Mouse (Mus musculus) heart, embryonic 10.5 days (tissue): ENCODE measurements around the gene Creb1. TPM values are rescaled to one million over a fixed set of nuclear protein-coding genes. Genes with fewer than 3 reads are reported as not detected.
"Not testable (repeated sequence)": the region's sequence is repeated elsewhere in the genome, so short reads cannot be mapped to it uniquely, and the experiment has no call there.

Experiments used
- DNase-seq: peaks from one replicate; pipeline ENCODE4 v3.0.0-alpha.2; 2017; ENCODE audit warnings: low spot score
- H3K27ac ChIP-seq: fragments of 300-500 bp; sonication (generic); 2 replicates; pipeline ENCODE4 v1.5.1; 2016; ENCODE audit warnings: mild to moderate bottlenecking
- H3K27me3 ChIP-seq: fragments of 300-500 bp; sonication (generic); 2 replicates; pipeline ENCODE4 v1.6.1; 2016; ENCODE audit warnings: mild to moderate bottlenecking; ENCODE audit not compliant: poor library complexity, insufficient read depth, severe bottlenecking
- H3K36me3 ChIP-seq: fragments of 300-500 bp; sonication (generic); 2 replicates; pipeline ENCODE4 v1.6.1; 2016; ENCODE audit warnings: mild to moderate bottlenecking, moderate library complexity
- H3K4me1 ChIP-seq: fragments of 300-500 bp; sonication (generic); 2 replicates; pipeline ENCODE4 v1.6.1; 2016; ENCODE audit warnings: mild to moderate bottlenecking
- H3K4me3 ChIP-seq: fragments of 300-500 bp; sonication (generic); 2 replicates; pipeline ENCODE4 v1.5.1; 2016; ENCODE audit warnings: mild to moderate bottlenecking, moderate library complexity
- H3K9me3 ChIP-seq: fragments of 300-500 bp; sonication (generic); 2 replicates; pipeline ENCODE4 v1.6.1; 2016; ENCODE audit warnings: mild to moderate bottlenecking, moderate library complexity
- WGBS: fragments of 180-500 bp; shearing (Covaris S2); methylation state at CpG from one replicate; pipeline ENCODE4 v1.1.7; 2016; 5-methylcytosine and 5-hydroxymethylcytosine counted together
- polyA plus RNA-seq: library from polyadenylated mRNA; unstranded; fragments of >200 nt; fragmentation: Nextera tagmentation; extraction: Ambion mirVana; gene quantifications from 2 replicates; pipeline ENCODE4 v1.2.1, GENCODE M21; 2016

The Creb1 gene
- polyA plus RNA-seq, 1 experiment from 2014 or later: 29.1 TPM

GRCm38 (mm10) chr1:64560105-64560504 lies 27.7 kb downstream of the Creb1 start:
- no peak for DNase-seq
- H3K4me1 ChIP-seq: no peaks in the 10 kb centered on the region
- 84% methylated on average over 3 of the region's 3 CpGs for WGBS
- no peak overlapping the region for H3K27ac ChIP-seq
- H3K9me3 ChIP-seq: no peaks in the 10 kb centered on the region
- H3K36me3 ChIP-seq: peaks cover 39% of the 10 kb centered on the region
- H3K4me3 ChIP-seq: no peak overlapping the region
- H3K27me3 ChIP-seq: no peaks in the 10 kb centered on the region

- Histone ChIP-seq H3K36me3 (peaks cover 56% of the 10 kb centered on the region), H3K4me1 (no peaks in the 10 kb centered on the region), H3K27ac (no peak overlapping the region), H3K27me3 (no peaks in the 10 kb centered on the region), H3K4me3 (no peak overlapping the region), H3K9me3 (no peaks in the 10 kb centered on the region)
- no peak for DNase-seq
Measured at GRCm38 (mm10) chr1:64568206-64568605, 35.8 kb downstream of the Creb1 start.

DNA sequence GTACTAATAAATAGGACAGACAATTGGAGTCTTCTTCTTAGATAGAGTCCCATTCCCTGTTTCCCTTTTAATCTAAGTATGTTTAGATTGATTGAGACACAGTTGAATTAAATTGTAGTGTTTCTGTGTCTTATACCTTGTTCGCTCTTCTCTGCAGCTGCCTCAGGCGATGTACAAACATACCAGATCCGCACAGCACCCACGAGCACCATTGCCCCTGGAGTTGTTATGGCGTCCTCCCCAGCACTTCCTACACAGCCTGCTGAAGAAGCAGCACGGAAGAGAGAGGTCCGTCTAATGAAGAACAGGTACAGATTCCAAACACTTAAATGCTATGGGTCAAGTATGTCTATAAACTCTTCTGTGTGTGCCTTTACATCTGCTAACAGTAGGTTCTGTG lies 43.6 kb downstream of the Creb1 start:
- no peak for DNase-seq
- Histone ChIP-seq H3K4me1 (no peaks in the 10 kb centered on the region), H3K9me3 (no peaks in the 10 kb centered on the region), H3K27me3 (no peaks in the 10 kb centered on the region), H3K36me3 (peaks cover 61% of the 10 kb centered on the region), H3K4me3 (no peak overlapping the region), H3K27ac (no peak overlapping the region)
- WGBS: 89% methylated on average over 7 of the region's 7 CpGs

GRCm38 (mm10) chr1:64576732-64577131 lies 44.3 kb downstream of the Creb1 start:
- Histone ChIP-seq H3K4me1 (no peaks in the 10 kb centered on the region), H3K4me3 (no peak overlapping the region), H3K27me3 (no peaks in the 10 kb centered on the region), H3K9me3 (no peaks in the 10 kb centered on the region), H3K27ac (no peak overlapping the region), H3K36me3 (peaks cover 65% of the 10 kb centered on the region)
- 90% methylated on average over 2 of the region's 2 CpGs for WGBS
- DNase-seq: no peak

- not testable (repeated sequence) for H3K4me3 ChIP-seq, H3K27me3 ChIP-seq, H3K9me3 ChIP-seq, H3K4me1 ChIP-seq, DNase-seq, H3K27ac ChIP-seq
- H3K36me3 ChIP-seq: peaks cover 66% of the 10 kb centered on the region
- WGBS: 68% methylated on average over 9 of the region's 9 CpGs
Measured at GRCm38 (mm10) chr1:64577911-64578310, 45.5 kb downstream of the Creb1 start.

DNA sequence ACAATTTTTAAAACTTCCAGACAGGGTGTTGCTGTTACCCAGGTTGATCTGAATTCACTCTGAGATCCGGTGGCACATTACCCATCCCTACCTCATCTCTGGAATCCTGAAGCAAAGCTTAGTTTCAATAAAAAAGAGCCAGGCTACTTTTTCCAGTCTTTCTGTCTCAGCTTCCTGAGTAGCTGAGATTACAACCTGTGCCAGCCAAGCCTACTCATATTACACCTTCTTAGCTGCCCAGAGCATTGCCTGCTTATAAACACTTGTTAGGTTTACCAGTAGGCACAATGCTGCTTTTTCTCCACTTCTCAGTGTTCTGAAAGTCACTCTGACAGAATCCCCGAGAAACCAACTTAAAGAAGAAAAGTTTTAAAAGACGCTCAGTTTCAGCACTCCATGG lies 46.4 kb downstream of the Creb1 start:
- Histone ChIP-seq H3K4me1 (no peaks in the 10 kb centered on the region), H3K9me3 (no peaks in the 10 kb centered on the region), H3K27me3 (no peaks in the 10 kb centered on the region), H3K27ac (no peak overlapping the region), H3K36me3 (peaks cover 66% of the 10 kb centered on the region), H3K4me3 (no peak overlapping the region)
- no peak for DNase-seq
- WGBS: 90% methylated on average over 3 of the region's 3 CpGs

DNA sequence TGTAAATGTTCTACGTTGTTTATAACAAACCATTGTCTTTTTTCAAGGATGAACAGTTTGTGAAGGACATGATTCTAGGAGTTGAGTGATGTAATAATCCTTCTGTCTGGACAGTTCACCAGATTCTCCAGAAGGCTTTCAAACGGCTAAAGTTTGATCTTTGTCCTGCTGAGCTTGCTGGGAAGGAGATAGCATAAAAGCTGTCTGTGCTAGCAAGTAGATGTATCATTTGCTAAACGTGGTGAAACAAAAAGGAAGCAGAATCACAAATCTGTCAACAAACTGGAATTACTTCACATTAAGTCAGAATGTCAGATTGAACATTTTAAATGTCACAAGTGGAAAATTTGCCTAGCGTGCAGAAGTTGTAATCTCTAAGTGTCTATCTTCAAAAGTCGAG lies 66.5 kb downstream of the Creb1 start:
- 51% methylated on average over 5 of the region's 5 CpGs for WGBS
- Histone ChIP-seq H3K27me3 (no peaks in the 10 kb centered on the region), H3K27ac (no peak overlapping the region), H3K36me3 (peaks cover 11% of the 10 kb centered on the region; the same call in 1 of the 2 replicates), H3K4me3 (no peak overlapping the region), H3K4me1 (peaks cover 15% of the 10 kb centered on the region), H3K9me3 (no peaks in the 10 kb centered on the region)
- DNase-seq: no peak

- Histone ChIP-seq H3K4me1 (peaks cover 12% of the 10 kb centered on the region), H3K36me3 (peaks cover 14% of the 10 kb centered on the region; the same call in 1 of the 2 replicates), H3K4me3 (no peak overlapping the region), H3K27ac (no peak overlapping the region), H3K27me3 (no peaks in the 10 kb centered on the region), H3K9me3 (no peaks in the 10 kb centered on the region)
- DNase-seq: no peak
- 89% methylated on average over 7 of the region's 7 CpGs for whole genome bisulfite sequencing
Measured at GRCm38 (mm10) chr1:64600413-64601077, 68.1 kb downstream of the Creb1 start.

- H3K4me1 ChIP-seq: peaks cover 5% of the 10 kb centered on the region
Measured at GRCm38 (mm10) chr1:64601242-64601842, 68.9 kb downstream of the Creb1 start.

DNA sequence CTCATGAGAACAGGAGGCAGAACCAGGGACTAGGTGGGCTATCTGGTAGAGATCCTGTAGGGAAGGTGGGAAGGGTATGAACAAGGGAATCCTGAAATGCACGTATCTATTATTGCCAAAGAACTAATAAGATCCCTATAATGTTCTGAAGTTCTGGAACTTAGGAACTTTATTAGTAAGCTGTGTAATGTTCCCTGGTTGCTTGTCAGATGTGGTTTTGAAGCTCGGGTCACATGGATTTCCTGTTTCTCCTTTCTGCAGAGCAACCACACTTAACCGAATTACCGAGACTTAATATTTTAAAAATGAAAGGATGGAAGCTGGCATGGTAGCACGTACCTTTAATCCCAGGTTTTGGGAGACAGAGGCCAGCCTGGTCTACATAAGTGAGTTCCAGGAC lies 70.9 kb downstream of the Creb1 start:
- DNase-seq: no peak
- no peak overlapping the region for H3K4me3 ChIP-seq
- no peaks in the 10 kb centered on the region for H3K4me1 ChIP-seq
- peaks cover 29% of the 10 kb centered on the region; the same call in 1 of the 2 replicates for H3K36me3 ChIP-seq
- no peak overlapping the region for H3K27ac ChIP-seq
- no peaks in the 10 kb centered on the region for H3K27me3 ChIP-seq
- H3K9me3 ChIP-seq: no peaks in the 10 kb centered on the region
- WGBS: 89% methylated on average over 5 of the region's 5 CpGs

More at GRCm38 (mm10) chr1:64601242-64601842, 68.9 kb downstream of the Creb1 start:
- Histone ChIP-seq H3K9me3 (no peaks in the 10 kb centered on the region), H3K36me3 (peaks cover 18% of the 10 kb centered on the region; the same call in 1 of the 2 replicates), H3K27ac (no peak overlapping the region), H3K27me3 (no peaks in the 10 kb centered on the region), H3K4me3 (no peak overlapping the region)
- no peak for DNase-seq
- 82% methylated on average over 6 of the region's 6 CpGs for WGBS

DNA sequence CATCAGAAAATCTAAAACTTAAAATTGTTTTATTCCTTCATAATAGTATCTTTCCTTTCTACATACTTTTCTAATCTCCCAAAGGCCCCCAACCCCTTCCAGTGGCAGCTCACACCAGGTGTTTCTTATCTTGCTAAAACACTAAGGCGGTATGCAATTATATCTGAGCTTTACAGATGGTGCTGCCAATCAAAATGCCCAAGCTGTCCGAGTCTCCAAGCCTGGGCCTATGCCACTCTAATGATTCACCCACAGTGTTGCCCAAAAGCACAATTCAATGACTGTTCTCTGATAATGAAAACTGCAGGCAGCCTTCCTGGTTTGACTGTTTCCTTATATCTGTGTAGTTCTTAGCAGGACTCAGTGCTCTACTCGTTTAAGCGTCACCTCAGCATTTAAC lies 76.7 kb downstream of the Creb1 start:
- peaks cover 43% of the 10 kb centered on the region for H3K36me3 ChIP-seq
- H3K4me1 ChIP-seq: peaks cover 5% of the 10 kb centered on the region; the same call in 1 of the 2 replicates
- H3K27ac ChIP-seq: no peak overlapping the region
- no peaks in the 10 kb centered on the region for H3K27me3 ChIP-seq
- no peak for DNase-seq
- 68% methylated on average over 4 of the region's 4 CpGs for WGBS
- H3K9me3 ChIP-seq: no peaks in the 10 kb centered on the region
- no peak overlapping the region for H3K4me3 ChIP-seq

DNA sequence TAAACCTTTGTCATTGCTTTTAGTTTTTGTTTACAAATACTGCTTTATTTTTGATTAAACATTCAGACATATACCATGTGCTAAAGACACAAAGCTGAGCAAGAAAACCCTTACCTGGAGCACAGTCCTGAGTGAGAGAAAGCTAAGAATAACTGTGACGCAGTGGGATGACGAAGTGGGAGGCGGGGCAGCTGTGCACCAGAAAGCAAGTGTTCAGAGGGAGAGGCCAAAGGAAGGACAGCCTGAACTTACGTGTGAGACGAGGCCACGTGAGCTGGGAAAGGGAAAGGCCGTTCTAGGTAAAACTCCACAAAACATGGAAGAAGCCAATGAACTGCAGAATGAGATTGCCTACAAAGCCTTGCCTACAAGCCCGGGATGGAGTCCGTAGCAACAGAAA lies 77.5 kb downstream of the Creb1 start:
- DNase-seq: no peak
- no peaks in the 10 kb centered on the region for H3K9me3 ChIP-seq
- H3K27me3 ChIP-seq: no peaks in the 10 kb centered on the region
- no peak overlapping the region for H3K27ac ChIP-seq
- H3K4me3 ChIP-seq: no peak overlapping the region
- WGBS: 76% methylated on average over 9 of the region's 9 CpGs
- peaks cover 44% of the 10 kb centered on the region for H3K36me3 ChIP-seq
- peaks cover 5% of the 10 kb centered on the region; the same call in 1 of the 2 replicates for H3K4me1 ChIP-seq

DNA sequence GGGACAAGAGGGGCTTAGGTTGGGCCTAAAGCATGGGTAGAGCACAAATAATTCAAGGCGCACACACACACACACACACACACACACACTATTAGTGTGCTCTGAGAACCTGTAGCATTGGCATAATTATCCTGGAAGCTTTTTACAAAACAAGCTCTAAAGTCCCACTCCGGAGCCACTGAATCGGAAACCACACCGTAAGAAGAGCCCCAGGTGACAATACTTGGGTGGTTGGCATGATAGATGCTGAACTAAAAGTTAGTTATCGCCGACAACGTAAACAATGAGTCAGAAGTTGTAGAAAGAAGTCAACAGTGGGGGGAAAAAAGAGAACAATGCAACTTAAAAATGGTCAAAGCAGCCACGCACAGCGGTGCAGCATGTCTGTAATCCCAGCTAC lies 81.9 kb downstream of the Creb1 start:
- DNase-seq: no peak
- no peak overlapping the region for H3K4me3 ChIP-seq
- H3K36me3 ChIP-seq: peaks cover 18% of the 10 kb centered on the region
- 85% methylated on average over 9 of the region's 9 CpGs for WGBS
- H3K4me1 ChIP-seq: peaks cover 13% of the 10 kb centered on the region
- no peaks in the 10 kb centered on the region for H3K9me3 ChIP-seq
- no peaks in the 10 kb centered on the region for H3K27me3 ChIP-seq
- no peak overlapping the region for H3K27ac ChIP-seq
